Mouse (Mus musculus): Measurements from ENCODE around the gene Pdxp. TPM values are rescaled to one million over a fixed set of nuclear protein-coding genes. Genes with fewer than 3 reads are reported as not detected.
A peak's percentile ranks its signal among the peaks of the same experiment; 100 is the strongest.

Pdxp gene
- polyA plus RNA-seq, 1 experiment from 2014 or later: 25.7 TPM

DNA sequence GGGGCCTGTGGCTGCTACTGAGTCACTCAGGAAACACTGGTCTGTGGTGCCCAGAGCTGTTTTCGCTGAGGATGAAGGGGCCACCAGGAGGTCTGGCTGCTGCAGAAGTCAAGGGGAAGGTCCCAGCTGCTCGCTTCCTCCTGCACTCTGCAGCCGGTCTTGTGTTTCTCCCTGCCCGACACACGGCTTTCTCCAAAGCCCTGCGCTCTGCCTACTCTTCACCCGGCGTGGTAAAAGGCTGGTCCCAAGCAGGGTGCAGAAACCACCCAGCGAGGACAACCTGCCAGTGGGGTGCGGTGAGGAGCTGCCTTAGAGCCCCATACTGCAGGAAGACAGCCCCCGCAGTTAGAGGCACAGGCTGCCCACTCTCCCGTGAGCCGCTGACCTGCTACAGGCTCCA is 19.0 kb upstream of the Pdxp start:
- Histone ChIP-seq H3K9ac (ENCODE audit: low read depth, low read length) (peak overlapping the region; percentile 43; the same call in 1 of the 2 replicates), H3K4me3 (ENCODE audit: low read depth, low read length) (no peak overlapping the region), H3K4me1 (ENCODE audit: control insufficient read depth, insufficient read depth, low read length) (peaks cover 77% of the 10 kb centered on the region), H3K4me2 (no peak overlapping the region; the same call in 1 of the 2 replicates), H3K9me3 (replicated peaks; ENCODE audit: control insufficient read depth, low read length) (no peaks in the 10 kb centered on the region), H3K27ac (ENCODE audit: low read depth, low read length) (peak overlapping the region; percentile 68), H3K36me3 (ENCODE audit: control insufficient read depth, insufficient read depth, low read length) (peaks cover 13% of the 10 kb centered on the region), H3K27me3 (ENCODE audit: control insufficient read depth, insufficient read depth, low read length) (no peaks in the 10 kb centered on the region)
- no peak for ATAC-seq (replicated peaks; ENCODE audit: insufficient number of reproducible peaks, low FRiP score, low TSS enrichment)
- WGBS (ENCODE audit: insufficient replicate concordance): 60% methylated on average over 13 of the region's 13 CpGs

GRCm38 (mm10) chr15:78895741-78896140 is 18.0 kb upstream of the Pdxp start:
- whole genome bisulfite sequencing (ENCODE audit: insufficient replicate concordance): 94% methylated on average over 2 of the region's 2 CpGs
- no peak for ATAC-seq (replicated peaks; ENCODE audit: insufficient number of reproducible peaks, low FRiP score, low TSS enrichment)
- no peaks in the 10 kb centered on the region for H3K9me3 ChIP-seq (replicated peaks; ENCODE audit: control insufficient read depth, low read length)
- H3K27me3 ChIP-seq (ENCODE audit: control insufficient read depth, insufficient read depth, low read length): no peaks in the 10 kb centered on the region
- peaks cover 78% of the 10 kb centered on the region for H3K4me1 ChIP-seq (ENCODE audit: control insufficient read depth, insufficient read depth, low read length)
- H3K27ac ChIP-seq (ENCODE audit: low read depth, low read length): 0 out of 2 replicates have a peak overlapping the region, but pooled peaks have one; percentile 35
- H3K9ac ChIP-seq (ENCODE audit: low read depth, low read length): 0 out of 2 replicates have a peak overlapping the region, but pooled peaks have one; percentile 58
- H3K36me3 ChIP-seq (ENCODE audit: control insufficient read depth, insufficient read depth, low read length): peaks cover 13% of the 10 kb centered on the region
- H3K4me3 ChIP-seq (ENCODE audit: low read depth, low read length): no peak overlapping the region
- no peak overlapping the region for H3K4me2 ChIP-seq

GRCm38 (mm10) chr15:78896149-78896548 is 17.6 kb upstream of the Pdxp start:
- peaks cover 82% of the 10 kb centered on the region for H3K4me1 ChIP-seq (ENCODE audit: control insufficient read depth, insufficient read depth, low read length)
- no peak for ATAC-seq (replicated peaks; ENCODE audit: insufficient number of reproducible peaks, low FRiP score, low TSS enrichment)
- H3K9ac ChIP-seq (ENCODE audit: low read depth, low read length): 0 out of 2 replicates have a peak overlapping the region, but pooled peaks have one; percentile 58

DNA sequence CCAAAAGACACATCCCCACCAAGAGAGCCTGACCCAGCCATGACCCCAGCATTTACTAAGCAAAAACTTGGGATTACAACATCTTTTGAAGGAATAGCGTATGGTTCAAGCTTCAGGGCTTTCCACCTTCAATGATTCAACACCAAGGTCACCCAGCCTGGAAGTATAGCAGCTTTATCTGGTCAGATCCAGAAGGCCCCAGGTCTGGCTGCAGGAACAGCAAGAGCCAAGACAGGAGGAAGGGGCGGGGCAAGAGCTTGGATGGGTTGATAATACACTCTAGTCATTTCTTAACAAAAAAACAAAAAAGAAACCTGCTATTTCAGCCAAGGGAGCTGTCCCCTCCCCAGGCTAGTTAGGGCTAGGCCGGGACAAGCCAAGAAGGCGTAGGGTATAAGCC is 16.2 kb upstream of the Pdxp start:
- ATAC-seq (replicated peaks; ENCODE audit: insufficient number of reproducible peaks, low FRiP score, low TSS enrichment): no peak
- Histone ChIP-seq H3K4me2 (no peak overlapping the region), H3K4me1 (ENCODE audit: control insufficient read depth, insufficient read depth, low read length) (peaks cover 73% of the 10 kb centered on the region), H3K9ac (ENCODE audit: low read depth, low read length) (no peak overlapping the region), H3K27ac (ENCODE audit: low read depth, low read length) (no peak overlapping the region), H3K9me3 (replicated peaks; ENCODE audit: control insufficient read depth, low read length) (no peaks in the 10 kb centered on the region), H3K27me3 (ENCODE audit: control insufficient read depth, insufficient read depth, low read length) (no peaks in the 10 kb centered on the region), H3K4me3 (ENCODE audit: low read depth, low read length) (no peak overlapping the region), H3K36me3 (ENCODE audit: control insufficient read depth, insufficient read depth, low read length) (0 out of 2 replicates have a peak, but pooled peaks cover 4% of the 10 kb centered on the region)
- WGBS (ENCODE audit: insufficient replicate concordance): 77% methylated on average over 4 of the region's 4 CpGs

More at GRCm38 (mm10) chr15:78896149-78896548, 17.6 kb upstream of the Pdxp start:
- 73% methylated on average over 3 of the region's 3 CpGs for WGBS (ENCODE audit: insufficient replicate concordance)
- Histone ChIP-seq H3K27ac (ENCODE audit: low read depth, low read length) (0 out of 2 replicates have a peak overlapping the region, but pooled peaks have one; percentile 35), H3K9me3 (replicated peaks; ENCODE audit: control insufficient read depth, low read length) (no peaks in the 10 kb centered on the region), H3K4me3 (ENCODE audit: low read depth, low read length) (no peak overlapping the region), H3K36me3 (ENCODE audit: control insufficient read depth, insufficient read depth, low read length) (peaks cover 13% of the 10 kb centered on the region), H3K27me3 (ENCODE audit: control insufficient read depth, insufficient read depth, low read length) (no peaks in the 10 kb centered on the region), H3K4me2 (peak overlapping the region; percentile 29)

GRCm38 (mm10) chr15:78898507-78899001 is 15.2 kb upstream of the Pdxp start:
- Histone ChIP-seq H3K4me2 (peak overlapping the region; percentile 92), H3K4me3 (ENCODE audit: low read depth, low read length) (peak overlapping the region; percentile 81; the same call in 1 of the 2 replicates), H3K9me3 (replicated peaks; ENCODE audit: control insufficient read depth, low read length) (no peaks in the 10 kb centered on the region), H3K27ac (ENCODE audit: low read depth, low read length) (peak overlapping the region; percentile 73; the same call in 1 of the 2 replicates), H3K27me3 (ENCODE audit: control insufficient read depth, insufficient read depth, low read length) (no peaks in the 10 kb centered on the region), H3K36me3 (ENCODE audit: control insufficient read depth, insufficient read depth, low read length) (peaks cover 7% of the 10 kb centered on the region), H3K4me1 (ENCODE audit: control insufficient read depth, insufficient read depth, low read length) (peaks cover 62% of the 10 kb centered on the region), H3K9ac (ENCODE audit: low read depth, low read length) (no peak overlapping the region; the same call in 1 of the 2 replicates)
- 37% methylated on average over 6 of the region's 6 CpGs for WGBS (ENCODE audit: insufficient replicate concordance)
- no peak for ATAC-seq (replicated peaks; ENCODE audit: insufficient number of reproducible peaks, low FRiP score, low TSS enrichment)

DNA sequence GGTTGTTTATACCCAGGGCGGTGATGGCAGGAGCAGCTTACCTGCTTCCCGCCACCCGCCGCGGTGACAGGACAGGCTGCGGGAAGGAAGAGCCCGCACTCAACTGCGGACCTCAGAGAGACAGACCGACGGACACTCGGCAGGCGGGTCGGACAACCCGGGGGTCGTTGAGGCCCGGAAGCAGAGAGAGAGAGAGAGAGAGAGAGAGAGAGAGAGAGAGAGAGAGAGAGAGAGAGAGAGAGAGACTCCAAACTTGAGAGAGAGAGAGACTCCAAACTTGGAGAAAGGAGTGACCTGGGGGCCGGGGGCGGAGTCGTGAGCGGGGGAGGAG is 14.3 kb upstream of the Pdxp start, which contains the start of gene Gm49510:
Gm49510 (plus strand) TSS at position 259 of the 331 bp plus-strand sequence.
- Histone ChIP-seq H3K4me1 (ENCODE audit: control insufficient read depth, insufficient read depth, low read length) (peaks cover 54% of the 10 kb centered on the region), H3K27me3 (ENCODE audit: control insufficient read depth, insufficient read depth, low read length) (no peaks in the 10 kb centered on the region), H3K36me3 (ENCODE audit: control insufficient read depth, insufficient read depth, low read length) (peaks cover 7% of the 10 kb centered on the region), H3K4me2 (peak within 1 kb of the TSS; percentile 92), H3K9me3 (replicated peaks; ENCODE audit: control insufficient read depth, low read length) (no peaks in the 10 kb centered on the region), H3K27ac (ENCODE audit: low read depth, low read length) (peak within 1 kb of the TSS; percentile 73), H3K4me3 (ENCODE audit: low read depth, low read length) (peak within 1 kb of the TSS; percentile 81), H3K9ac (ENCODE audit: low read depth, low read length) (peak within 1 kb of the TSS; percentile 87)
- 3% methylated on average over 20 of the region's 20 CpGs for WGBS (ENCODE audit: insufficient replicate concordance)
- no peak for ATAC-seq (replicated peaks; ENCODE audit: insufficient number of reproducible peaks, low FRiP score, low TSS enrichment)

- peak; percentile 67 for ATAC-seq (replicated peaks; ENCODE audit: insufficient number of reproducible peaks, low FRiP score, low TSS enrichment)
- peak within 1 kb of the TSS; percentile 87 for H3K9ac ChIP-seq (ENCODE audit: low read depth, low read length)
- peak within 1 kb of the TSS; percentile 92 for H3K4me2 ChIP-seq
- H3K4me1 ChIP-seq (ENCODE audit: control insufficient read depth, insufficient read depth, low read length): peaks cover 48% of the 10 kb centered on the region
- H3K4me3 ChIP-seq (ENCODE audit: low read depth, low read length): peak within 1 kb of the TSS; percentile 81
- no peaks in the 10 kb centered on the region for H3K27me3 ChIP-seq (ENCODE audit: control insufficient read depth, insufficient read depth, low read length)
- H3K9me3 ChIP-seq (replicated peaks; ENCODE audit: control insufficient read depth, low read length): no peaks in the 10 kb centered on the region
- peaks cover 10% of the 10 kb centered on the region for H3K36me3 ChIP-seq (ENCODE audit: control insufficient read depth, insufficient read depth, low read length)
- 0% methylated on average over 46 of the region's 47 CpGs for WGBS (ENCODE audit: insufficient replicate concordance)
- H3K27ac ChIP-seq (ENCODE audit: low read depth, low read length): peak within 1 kb of the TSS; percentile 73
Observed at GRCm38 (mm10) chr15:78899740-78900584, 13.8 kb upstream of the Pdxp start, which contains the start of gene Sh3bp1. Sh3bp1 (plus strand) TSS chr15:78899768.

DNA sequence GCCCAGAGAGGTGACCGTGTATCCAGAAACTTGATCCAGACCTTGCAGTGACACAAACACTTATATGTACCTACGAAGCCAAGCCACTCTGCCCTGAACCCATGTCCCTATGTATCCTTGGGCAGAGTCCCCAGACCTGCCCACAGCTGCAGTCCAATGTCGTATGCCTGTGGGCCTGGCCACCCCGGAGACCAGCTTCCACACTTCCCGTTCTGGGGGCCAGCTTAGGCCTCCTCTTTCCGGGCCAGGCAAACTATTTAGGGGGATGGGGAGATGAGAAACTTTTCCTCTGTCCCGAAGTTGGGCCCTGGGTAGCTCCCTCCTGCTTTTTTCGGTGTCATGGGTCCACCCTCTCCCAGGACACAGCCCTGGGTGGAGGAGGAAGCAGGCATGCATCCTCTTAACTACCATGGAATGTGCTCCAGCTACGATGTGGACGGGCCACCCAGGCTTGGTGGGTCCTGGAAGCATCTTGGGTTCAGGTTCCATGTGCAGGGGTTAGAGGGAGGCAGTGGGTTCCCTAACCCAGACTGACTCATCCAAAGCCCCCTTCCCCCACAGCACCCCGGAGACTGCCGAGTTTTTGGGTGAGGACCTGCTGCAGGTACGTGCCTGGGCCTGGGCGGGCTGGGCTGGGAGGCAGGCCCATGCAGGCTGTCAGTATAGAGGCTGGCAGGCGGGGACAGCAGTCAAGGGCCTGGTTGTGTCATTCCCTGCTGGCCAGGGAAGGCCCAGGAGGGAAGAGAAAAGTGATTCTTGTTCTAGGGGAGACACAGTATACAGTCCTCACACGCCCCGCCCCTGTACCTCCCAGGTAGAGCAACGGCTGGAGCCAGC is 12.9 kb upstream of the Pdxp start:
- no peaks in the 10 kb centered on the region for H3K27me3 ChIP-seq (ENCODE audit: control insufficient read depth, insufficient read depth, low read length)
- peak overlapping the region; percentile 87 for H3K9ac ChIP-seq (ENCODE audit: low read depth, low read length)
- 12% methylated on average over 18 of the region's 18 CpGs for WGBS (ENCODE audit: insufficient replicate concordance)
- H3K36me3 ChIP-seq (ENCODE audit: control insufficient read depth, insufficient read depth, low read length): peaks cover 12% of the 10 kb centered on the region
- H3K4me3 ChIP-seq (ENCODE audit: low read depth, low read length): peak overlapping the region; percentile 81
- peaks cover 44% of the 10 kb centered on the region for H3K4me1 ChIP-seq (ENCODE audit: control insufficient read depth, insufficient read depth, low read length)
- no peaks in the 10 kb centered on the region for H3K9me3 ChIP-seq (replicated peaks; ENCODE audit: control insufficient read depth, low read length)
- H3K4me2 ChIP-seq: peak overlapping the region; percentile 92
- peak overlapping the region; percentile 36; the same call in 1 of the 2 replicates for H3K27ac ChIP-seq (ENCODE audit: low read depth, low read length)
- ATAC-seq (replicated peaks; ENCODE audit: insufficient number of reproducible peaks, low FRiP score, low TSS enrichment): no peak

Measured in heart, embryonic 11.5 days (tissue).